Mouse (Mus musculus): ENCODE data around the gene Xkrx.
"Not testable (repeated sequence)": the region's sequence is repeated elsewhere in the genome, so short reads cannot be mapped to it uniquely, and the experiment has no call there.

Xkrx gene

DNA sequence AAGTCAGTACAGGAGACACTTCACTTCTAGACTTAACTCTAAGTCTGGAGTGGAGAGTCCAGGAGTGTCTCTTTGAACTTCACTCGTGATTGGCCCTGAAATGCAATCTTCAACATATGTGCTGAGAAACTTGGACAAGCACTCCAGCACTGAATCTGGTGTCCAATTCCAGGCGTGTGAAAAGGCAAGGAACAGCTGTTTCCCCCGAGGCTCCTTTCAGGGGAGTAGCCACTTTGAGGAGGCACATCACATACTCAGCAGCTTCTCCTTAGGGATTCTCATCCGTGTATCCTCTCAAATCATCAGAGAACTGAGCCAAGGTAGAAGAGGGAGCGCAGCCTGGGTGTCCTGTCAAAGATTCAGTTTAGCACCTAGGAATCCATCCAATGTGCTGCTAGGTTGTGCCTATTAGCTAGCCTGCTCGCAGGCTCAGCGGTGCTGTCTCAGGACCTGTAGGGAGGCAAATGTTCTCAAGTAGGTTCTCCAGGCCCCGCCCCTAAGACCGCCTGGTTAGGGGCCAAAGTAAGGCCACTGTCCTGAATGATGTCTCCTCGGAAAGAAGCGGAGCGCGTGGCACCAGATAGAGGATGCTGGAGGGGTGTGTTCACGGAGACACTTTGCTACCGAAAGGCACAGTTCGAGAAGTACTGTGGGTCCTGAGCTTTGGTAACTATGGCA, at the start of gene Xkrx:
Xkrx (minus strand) TSS at position 34 of the 678 bp plus-strand sequence.
- DNase-seq (ENCODE audit: extremely low read depth, low read depth, low spot score), result no peak

DNA sequence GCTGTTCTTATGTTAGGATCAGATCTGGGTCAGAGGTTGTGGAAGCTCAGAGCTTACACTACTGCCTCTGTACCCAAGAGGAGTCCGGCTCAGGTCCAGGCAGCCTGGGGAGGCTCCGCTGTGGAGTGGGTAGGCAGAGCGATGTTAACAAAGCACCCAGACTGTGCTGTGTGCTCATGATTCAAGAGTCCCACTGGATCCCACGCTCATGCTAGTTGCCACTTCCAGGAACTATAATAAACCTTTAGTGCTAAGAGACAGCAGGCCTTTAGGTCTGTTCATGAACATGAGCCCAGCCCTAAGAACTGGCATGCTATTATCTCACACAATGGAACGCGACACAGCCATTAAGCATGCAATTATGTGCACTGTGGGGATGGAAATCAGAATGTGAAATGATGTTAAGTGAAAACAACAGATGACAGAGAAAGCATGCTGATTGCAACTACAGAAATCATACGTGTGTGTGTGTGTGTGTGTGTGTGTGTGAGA, 49.3 kb upstream of the Xkrx start:
- DNase-seq (ENCODE audit: extremely low read depth, low read depth, low spot score), result no peak

DNA sequence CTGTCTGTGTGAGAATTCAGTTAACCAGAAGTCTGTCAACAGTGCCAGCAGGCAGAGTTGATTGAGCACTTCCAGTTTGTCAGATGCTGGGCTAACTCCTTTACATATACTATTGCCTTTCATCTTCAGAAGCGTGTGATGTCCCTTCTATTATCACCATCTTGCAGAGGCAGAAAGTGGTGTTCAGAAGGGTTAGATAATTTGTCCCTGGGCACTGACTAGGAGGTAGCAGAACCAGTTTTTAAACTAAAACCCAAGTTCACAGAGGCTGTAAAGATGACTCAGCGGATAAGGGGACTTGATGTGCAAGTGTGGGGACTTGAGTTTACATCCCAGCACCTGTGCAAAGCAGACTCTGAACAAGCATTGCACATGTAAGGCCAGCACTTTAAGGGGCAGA, 46.6 kb upstream of the Xkrx start:
- no peak for DNase-seq (ENCODE audit: extremely low read depth, low read depth, low spot score)

DNA sequence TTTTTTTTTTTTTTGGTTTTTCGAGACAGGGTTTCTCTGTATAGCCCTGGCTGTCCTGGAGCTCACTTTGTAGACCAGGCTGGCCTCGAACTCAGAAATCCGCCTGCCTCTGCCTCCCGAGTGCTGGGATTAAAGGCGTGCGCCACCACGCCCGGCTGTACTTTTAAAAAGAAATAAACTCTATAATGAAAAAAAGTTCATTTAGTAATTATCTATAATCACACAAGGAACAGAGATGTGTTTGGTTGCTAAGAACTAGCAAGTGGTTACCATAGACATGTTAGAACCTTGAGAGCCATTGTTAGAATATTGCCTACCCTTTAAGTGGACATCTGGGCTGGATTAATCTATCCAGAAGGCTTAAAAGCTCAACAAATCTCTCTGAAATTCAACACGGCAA, 25.3 kb upstream of the Xkrx start, which contains the start of gene Arl13a:
Arl13a (plus strand) TSS at position 301 of the 400 bp plus-strand sequence.
- not testable (repeated sequence) for DNase-seq (ENCODE audit: extremely low read depth, low read depth, low spot score)

DNA sequence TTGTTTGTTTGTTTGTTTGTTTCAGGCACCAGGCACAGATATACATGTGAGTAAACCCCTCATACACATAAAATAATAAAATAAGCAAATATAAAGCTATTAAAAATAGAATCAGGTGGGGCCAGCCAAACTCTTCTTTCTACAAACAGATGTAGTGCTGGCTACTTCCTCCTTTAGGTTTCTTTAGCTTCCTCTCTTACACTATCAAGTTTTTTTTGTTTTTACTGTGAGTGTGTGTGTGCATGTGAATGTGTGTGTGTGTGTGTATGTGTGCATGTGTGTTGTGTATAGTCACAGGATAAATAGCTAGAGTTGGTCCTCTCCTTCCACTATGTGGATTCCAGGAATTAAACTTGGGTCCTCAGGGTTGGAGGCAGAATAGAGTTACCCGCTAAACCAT, 12.8 kb upstream of the Xkrx start:
- DNase-seq (ENCODE audit: extremely low read depth, low read depth, low spot score), result no peak

DNA sequence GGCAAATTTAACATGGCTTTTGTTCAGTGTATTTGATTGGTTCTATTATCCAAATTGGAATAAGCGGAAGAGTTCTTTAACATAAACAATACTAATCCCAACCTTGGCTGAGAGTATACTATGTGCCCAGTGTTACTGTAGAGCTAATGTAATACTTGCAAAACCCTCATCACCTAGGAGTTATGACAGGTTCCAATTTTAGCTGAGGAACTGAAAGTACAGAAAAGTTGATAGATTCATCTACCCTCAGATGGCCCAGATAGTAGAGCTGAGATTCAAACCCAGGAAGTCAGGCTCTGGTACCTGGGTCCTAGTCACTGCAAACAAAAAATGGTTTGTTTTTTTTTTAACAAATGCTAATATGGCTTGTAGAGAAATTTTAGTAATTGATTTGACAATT, 8.7 kb upstream of the Xkrx start:
- DNase-seq (ENCODE audit: extremely low read depth, low read depth, low spot score), result no peak

DNA sequence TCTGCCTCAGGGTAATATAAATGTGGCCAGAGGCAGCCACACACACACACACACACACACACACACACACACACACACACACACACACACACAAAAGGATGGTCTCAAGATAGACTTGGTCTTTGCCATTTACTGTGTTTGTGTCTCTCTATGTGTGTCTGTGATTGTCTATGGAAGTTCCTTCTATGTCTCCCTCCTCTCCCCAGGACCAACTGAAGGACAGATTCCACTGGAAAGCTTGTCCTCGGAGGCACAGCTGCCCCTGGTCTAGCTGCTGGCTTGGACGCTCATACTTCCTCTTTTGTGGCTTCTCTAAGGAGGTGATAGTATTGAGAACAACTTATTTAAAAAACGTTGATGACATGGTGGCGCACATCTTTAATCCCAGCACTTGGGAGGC, 1.6 kb upstream of the Xkrx start:
- no peak for DNase-seq (ENCODE audit: extremely low read depth, low read depth, low spot score)

DNA sequence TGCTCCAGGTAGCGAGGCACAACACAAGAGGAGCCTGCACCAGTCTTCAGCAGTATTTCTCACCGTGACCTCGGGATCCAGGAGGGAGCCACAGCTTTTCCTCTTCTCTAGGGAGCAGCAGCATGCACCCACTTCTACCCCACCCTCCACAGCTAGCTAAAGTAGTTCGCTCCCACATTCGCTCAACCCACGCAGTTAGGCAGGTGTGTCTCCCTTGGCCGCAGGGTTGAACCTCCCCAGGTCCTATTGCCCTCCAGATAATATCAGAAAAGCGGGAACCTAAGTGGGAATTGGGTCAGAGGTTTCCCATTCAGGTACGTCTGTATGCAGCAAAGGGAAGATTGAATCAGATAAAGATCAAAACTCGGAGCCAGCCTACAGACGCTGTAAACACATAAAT, 950 bp upstream of the Xkrx start:
- no peak for DNase-seq (ENCODE audit: extremely low read depth, low read depth, low spot score)

DNA sequence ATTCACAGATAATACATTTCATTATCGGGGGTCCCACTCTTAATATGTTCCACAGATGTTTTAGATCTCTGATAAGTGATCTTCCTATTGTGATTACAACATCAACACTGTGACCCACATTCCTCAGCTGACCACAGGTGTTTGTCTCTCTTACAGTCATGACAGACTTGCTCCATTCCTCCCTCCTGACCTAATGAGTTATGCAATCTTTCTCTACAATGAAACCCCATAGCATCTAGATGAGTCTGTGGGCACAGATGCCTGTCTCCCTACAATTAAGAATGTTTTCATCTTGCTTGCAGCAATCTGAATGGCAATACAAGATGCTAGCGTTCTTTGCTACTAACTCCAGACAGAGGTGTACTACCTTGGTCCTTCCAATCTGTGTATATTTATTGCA, 1.4 kb downstream of the Xkrx start:
- DNase-seq (ENCODE audit: extremely low read depth, low read depth, low spot score), result no peak

DNA sequence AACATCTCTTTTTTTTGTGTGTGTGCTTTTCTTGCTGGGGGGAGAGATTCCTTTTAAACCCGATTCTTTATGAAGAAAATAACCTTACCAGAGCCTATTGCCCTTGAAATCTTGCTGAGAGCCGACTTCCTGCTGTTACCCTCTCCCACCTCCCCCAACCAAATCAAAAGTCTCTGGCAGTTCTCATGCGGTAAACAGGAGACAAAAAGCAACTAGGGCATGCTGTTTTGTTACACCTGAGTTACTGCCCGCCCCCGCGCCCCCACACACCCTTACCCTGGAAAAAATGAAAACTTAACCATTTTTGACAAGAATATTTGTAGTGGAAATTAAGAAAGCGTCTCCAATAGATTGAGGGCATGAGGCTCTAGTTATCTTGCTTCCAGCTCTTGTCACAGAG, 3.7 kb downstream of the Xkrx start:
- DNase-seq (ENCODE audit: extremely low read depth, low read depth, low spot score), result no peak

DNA sequence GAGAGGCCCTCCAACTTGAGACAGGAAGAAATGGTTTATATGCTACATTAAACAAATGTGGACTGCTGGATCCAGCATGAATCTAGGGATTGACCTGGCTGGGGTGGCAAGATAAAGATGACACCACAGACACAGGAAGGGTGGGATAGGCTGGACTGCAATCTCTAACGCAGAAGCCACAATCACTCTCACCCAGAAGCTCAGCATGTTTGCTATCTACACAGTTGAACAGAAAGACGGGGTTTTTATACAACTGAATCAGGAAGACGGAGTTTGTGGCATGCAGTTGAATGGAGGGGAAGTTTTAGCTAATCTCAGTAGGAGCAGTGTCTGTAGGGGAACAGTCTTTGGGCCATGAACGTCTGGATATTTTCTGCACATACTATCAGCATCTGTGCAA, 19.9 kb downstream of the Xkrx start:
- DNase-seq (ENCODE audit: extremely low read depth, low read depth, low spot score), result no peak

DNA sequence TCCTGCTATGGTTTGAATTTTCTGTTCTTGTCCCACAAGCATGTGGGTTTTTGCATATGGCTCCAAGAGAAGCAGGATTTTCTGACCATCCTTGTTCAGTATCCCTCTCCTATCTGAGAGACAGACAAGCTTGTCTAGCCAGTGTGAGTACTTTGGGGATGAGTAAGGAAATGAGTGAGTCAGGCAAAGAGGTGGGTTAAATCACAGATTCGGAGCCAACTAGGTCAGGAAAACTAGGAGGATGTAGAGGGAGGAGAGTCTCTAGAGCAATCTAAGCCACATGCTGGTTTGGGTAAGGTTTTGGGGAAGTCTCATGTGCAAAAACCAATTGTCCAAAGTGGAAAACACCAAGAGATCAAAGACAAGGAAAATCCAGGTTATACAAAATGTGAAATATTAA, 20.3 kb downstream of the Xkrx start:
- DNase-seq (ENCODE audit: extremely low read depth, low read depth, low spot score), result no peak

DNA sequence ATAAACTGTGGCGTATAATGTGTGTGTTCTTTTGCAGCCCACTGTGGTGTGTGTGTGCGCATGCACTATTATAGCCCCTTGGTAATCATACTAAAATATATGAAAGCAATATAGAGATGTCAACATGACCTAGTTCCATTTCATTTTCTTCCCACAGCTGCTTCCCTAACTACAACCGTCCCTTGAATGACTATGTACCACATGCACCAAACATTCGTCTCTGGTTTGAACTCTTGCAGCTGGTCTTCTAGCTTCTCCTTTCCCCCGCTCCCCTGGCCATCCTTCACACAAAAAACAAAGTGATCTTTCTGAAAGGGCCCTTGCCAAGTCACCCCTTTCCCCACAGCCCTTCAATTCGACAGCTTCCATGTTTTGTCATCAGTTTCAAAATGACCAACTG, 21.9 kb downstream of the Xkrx start:
- DNase-seq (ENCODE audit: extremely low read depth, low read depth, low spot score), result no peak

DNA sequence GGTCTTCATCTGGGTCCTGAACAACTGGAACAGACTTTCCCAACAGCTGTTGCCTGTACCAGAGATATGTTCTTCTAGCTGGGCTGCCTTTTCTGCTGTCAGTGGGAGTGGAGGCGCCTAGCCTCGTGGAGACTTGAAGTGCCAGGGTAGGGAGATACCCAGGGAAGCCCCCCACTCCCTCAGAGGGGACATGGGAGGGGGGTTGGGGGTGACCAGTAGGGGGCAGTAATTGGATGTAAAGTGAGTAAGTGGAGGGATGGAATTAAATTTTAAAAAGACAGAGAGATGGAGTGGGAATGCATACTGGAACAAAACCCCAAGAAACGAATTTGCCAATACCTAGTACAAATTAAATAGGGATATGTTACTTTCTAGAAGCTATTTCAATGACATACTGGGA, 28.1 kb downstream of the Xkrx start:
- no peak for DNase-seq (ENCODE audit: extremely low read depth, low read depth, low spot score)

DNA sequence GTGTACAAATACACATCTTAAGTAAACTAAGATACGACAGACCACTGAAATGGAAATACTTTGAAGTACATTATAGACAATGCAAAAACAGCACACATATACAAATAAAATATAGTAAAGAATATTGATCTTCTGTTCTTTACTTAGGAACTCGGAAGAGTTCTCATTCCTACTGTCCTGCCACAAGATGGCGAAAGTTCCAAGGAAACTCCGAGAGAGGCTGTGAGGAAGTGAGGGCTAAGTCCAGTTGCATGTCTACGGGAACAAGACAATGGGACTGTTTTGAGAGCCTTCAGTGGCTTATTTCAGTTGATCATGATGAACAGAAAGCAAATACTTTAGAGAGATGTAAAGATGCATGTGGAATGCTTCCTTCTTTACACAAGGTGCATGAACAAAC, 29.6 kb downstream of the Xkrx start:
- DNase-seq (ENCODE audit: extremely low read depth, low read depth, low spot score), result no peak

DNA sequence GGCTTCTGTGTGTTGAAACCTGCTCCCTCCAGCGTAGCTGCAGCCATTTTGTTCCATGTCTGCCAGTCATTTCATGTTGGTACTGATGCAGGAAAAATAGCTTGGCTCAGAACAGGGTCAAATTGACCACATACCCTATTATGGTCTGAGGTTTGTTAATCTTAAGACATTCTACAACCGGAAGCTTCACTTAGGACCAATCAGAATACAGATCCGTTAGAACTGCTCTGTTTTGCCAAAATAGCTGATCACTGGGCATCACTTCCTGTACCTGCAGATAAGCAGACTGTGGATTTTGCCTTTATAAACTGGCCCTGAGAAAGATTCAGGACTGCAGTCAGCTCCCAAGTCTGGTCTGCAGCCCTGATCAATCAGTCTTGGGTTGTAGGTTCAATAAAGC, 33.3 kb downstream of the Xkrx start:
- no peak for DNase-seq (ENCODE audit: extremely low read depth, low read depth, low spot score)

DNA sequence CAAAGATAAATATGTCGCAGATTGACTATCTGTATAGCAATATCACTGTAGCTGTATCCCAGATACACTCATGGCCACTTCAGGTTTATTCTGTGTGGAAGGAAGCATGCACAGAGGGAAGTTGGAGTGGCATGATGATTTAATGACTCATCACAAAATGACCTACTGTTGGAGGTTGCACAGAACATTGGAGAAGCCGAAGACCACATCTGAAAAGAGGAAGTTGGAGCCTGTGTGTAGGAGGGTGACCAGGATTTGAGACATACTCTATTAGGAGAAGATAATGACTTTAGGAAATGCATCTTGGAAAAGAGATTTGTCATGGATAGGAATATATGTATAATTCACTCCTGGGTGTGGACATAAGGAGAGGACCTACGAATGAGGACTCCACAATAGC, 45.5 kb downstream of the Xkrx start:
- DNase-seq (ENCODE audit: extremely low read depth, low read depth, low spot score), result no peak

DNA sequence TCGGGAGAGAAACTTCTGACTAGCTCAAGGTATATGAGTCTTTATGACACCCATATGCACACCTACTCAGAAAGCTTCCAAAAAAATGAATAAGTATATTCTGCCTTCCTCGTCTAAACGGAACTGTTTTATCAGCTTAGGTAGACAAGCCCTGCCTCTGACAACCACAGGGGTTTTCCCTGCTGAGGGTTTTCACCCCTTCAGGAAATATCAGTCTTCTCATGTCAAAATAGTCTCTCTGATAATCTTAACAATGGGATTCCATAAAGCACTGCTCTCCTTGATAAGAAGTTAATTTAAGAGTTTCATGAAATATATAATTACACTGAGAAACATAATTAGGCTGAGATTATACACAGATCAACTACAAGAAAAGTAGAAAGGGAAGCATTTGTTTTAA, 50.1 kb downstream of the Xkrx start:
- DNase-seq (ENCODE audit: extremely low read depth, low read depth, low spot score), result no peak

DNA sequence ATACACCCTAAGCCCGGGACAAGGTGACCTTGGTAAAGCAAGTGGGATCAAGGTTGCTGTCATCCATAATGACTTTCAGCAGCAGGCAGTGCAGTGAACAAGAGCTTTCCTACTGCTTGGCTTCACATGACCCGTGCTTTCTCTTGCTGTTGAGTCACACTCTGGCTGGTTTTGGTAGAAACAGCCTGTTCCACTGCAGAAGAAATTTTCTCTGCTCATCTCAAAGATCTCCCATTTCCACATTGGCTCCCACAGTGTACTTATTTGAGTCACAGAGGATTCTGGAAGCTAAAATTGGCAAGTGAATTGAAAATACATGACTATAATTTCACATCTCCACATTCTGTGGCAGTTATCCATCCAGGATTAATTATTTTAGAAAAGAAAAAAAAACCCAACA, 59.2 kb downstream of the Xkrx start:
- no peak for DNase-seq (ENCODE audit: extremely low read depth, low read depth, low spot score)

Data from fat pad, adult 2 months (tissue).